Mouse (Mus musculus) kidney, adult 2 months (tissue): ENCODE data around the gene Gm10282.
A peak's percentile ranks its signal among the peaks of the same experiment; 100 is the strongest.

Experiments used
- CTCF ChIP-seq: fragments of 200-500 bp; conservative IDR thresholded peaks from 2 replicates; pipeline ENCODE4 v1.5.1; 2011; ENCODE audit warnings: low read depth, mild to moderate bottlenecking, control low read depth, low read length, moderate library complexity, mixed read lengths; ENCODE audit not compliant: insufficient read depth, insufficient read length
- POLR2A ChIP-seq: fragments of 200-500 bp; IDR thresholded peaks from one replicate; pipeline ENCODE4 v1.6.1; 2011; ENCODE audit warnings: low read depth, low read length, control low read depth

DNA sequence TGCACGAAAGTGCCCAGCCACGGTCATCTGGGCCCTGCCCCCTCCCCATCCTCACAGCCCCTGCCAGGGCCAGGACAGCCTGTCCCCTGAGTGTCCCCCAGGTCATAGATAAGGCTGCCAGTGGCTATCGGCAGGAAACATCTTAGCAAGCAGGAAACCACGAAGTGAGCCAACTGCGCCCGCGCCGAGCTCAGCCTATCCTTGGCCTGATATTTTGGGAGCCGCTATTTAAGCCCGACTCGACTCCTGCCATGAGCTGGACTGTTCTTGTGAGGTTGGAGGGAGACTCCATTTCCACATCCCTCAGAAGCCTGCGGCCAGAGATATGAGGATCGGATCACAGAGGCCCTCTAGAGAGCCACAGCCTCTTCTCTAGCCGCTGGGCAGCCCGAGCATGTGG lies 36.7 kb downstream of the Gm10282 start:
- TF ChIP-seq CTCF, result no peak
- TF ChIP-seq POLR2A, result peak; percentile 25
